Mouse (Mus musculus): ENCODE measurements at regions not wholly inside any gene's neighbourhood (a gene's known extent, or its start where the extent isn't known, plus 50 kb on each side); places are given as distances from the start of the nearest gene placed in this dataset.

- Histone ChIP-seq H3K9me3 (replicated peaks; ENCODE audit: control insufficient read depth, low read length) (no peaks in the 10 kb centered on the region), H3K27me3 (ENCODE audit: control insufficient read depth, insufficient read depth, low read length) (no peaks in the 10 kb centered on the region), H3K4me2 (ENCODE audit: low read depth, low read length) (no peak overlapping the region), H3K4me1 (ENCODE audit: control insufficient read depth, insufficient read depth, low read length) (no peaks in the 10 kb centered on the region), H3K36me3 (ENCODE audit: control insufficient read depth, insufficient read depth, low read length) (no peaks in the 10 kb centered on the region), H3K27ac (ENCODE audit: low read length) (no peak overlapping the region), H3K4me3 (replicated peaks; ENCODE audit: low read length) (no peak overlapping the region), H3K9ac (ENCODE audit: low read length) (no peak overlapping the region)
- no peak for ATAC-seq (ENCODE audit: insufficient read depth, low FRiP score)
- WGBS, result 94% methylated on average over 1 of the region's 1 CpGs
These were observed 133.0 kb upstream of the Plcb4 start for GRCm38 (mm10) chr2:135525779-135526178.

GRCm38 (mm10) chr2:135529619-135530018, 129.2 kb upstream of the Plcb4 start:
- no peaks in the 10 kb centered on the region for H3K9me3 ChIP-seq (replicated peaks; ENCODE audit: control insufficient read depth, low read length)
- H3K36me3 ChIP-seq (ENCODE audit: control insufficient read depth, insufficient read depth, low read length), result no peaks in the 10 kb centered on the region
- no peak overlapping the region for H3K4me2 ChIP-seq (ENCODE audit: low read depth, low read length)
- no peak overlapping the region for H3K9ac ChIP-seq (ENCODE audit: low read length)
- H3K27me3 ChIP-seq (ENCODE audit: control insufficient read depth, insufficient read depth, low read length), result no peaks in the 10 kb centered on the region
- no peak overlapping the region for H3K4me3 ChIP-seq (replicated peaks; ENCODE audit: low read length)
- ATAC-seq (ENCODE audit: insufficient read depth, low FRiP score), result no peak
- 70% methylated on average over 3 of the region's 3 CpGs for WGBS
- no peaks in the 10 kb centered on the region for H3K4me1 ChIP-seq (ENCODE audit: control insufficient read depth, insufficient read depth, low read length)
- H3K27ac ChIP-seq (ENCODE audit: low read length), result no peak overlapping the region

- peak; percentile 76 for ATAC-seq (ENCODE audit: insufficient read depth, low FRiP score)
- WGBS, result 38% methylated on average over 11 of the region's 11 CpGs
- no peaks in the 10 kb centered on the region for H3K9me3 ChIP-seq (replicated peaks; ENCODE audit: control insufficient read depth, low read length)
- H3K4me3 ChIP-seq (replicated peaks; ENCODE audit: low read length), result no peak overlapping the region
- H3K27ac ChIP-seq (ENCODE audit: low read length), result no peak overlapping the region
- no peak overlapping the region for H3K9ac ChIP-seq (ENCODE audit: low read length)
- H3K36me3 ChIP-seq (ENCODE audit: control insufficient read depth, insufficient read depth, low read length), result no peaks in the 10 kb centered on the region
- peaks cover 9% of the 10 kb centered on the region; the same call in 1 of the 2 replicates for H3K4me1 ChIP-seq (ENCODE audit: control insufficient read depth, insufficient read depth, low read length)
- no peaks in the 10 kb centered on the region for H3K27me3 ChIP-seq (ENCODE audit: control insufficient read depth, insufficient read depth, low read length)
- H3K4me2 ChIP-seq (ENCODE audit: low read depth, low read length), result peak overlapping the region; percentile 32
These were observed 122.4 kb upstream of the Plcb4 start for GRCm38 (mm10) chr2:135536303-135536871.

GRCm38 (mm10) chr2:135538022-135538421, 120.8 kb upstream of the Plcb4 start:
- Histone ChIP-seq H3K9ac (ENCODE audit: low read length) (no peak overlapping the region), H3K4me2 (ENCODE audit: low read depth, low read length) (no peak overlapping the region), H3K4me3 (replicated peaks; ENCODE audit: low read length) (no peak overlapping the region), H3K9me3 (replicated peaks; ENCODE audit: control insufficient read depth, low read length) (no peaks in the 10 kb centered on the region), H3K4me1 (ENCODE audit: control insufficient read depth, insufficient read depth, low read length) (peaks cover 9% of the 10 kb centered on the region; the same call in 1 of the 2 replicates), H3K27me3 (ENCODE audit: control insufficient read depth, insufficient read depth, low read length) (no peaks in the 10 kb centered on the region), H3K27ac (ENCODE audit: low read length) (no peak overlapping the region), H3K36me3 (ENCODE audit: control insufficient read depth, insufficient read depth, low read length) (no peaks in the 10 kb centered on the region)
- ATAC-seq (ENCODE audit: insufficient read depth, low FRiP score), result no peak
- WGBS, result 49% methylated on average over 2 of the region's 2 CpGs

GRCm38 (mm10) chr2:135541058-135541457, 117.8 kb upstream of the Plcb4 start:
- Histone ChIP-seq H3K4me3 (replicated peaks; ENCODE audit: low read length) (no peak overlapping the region), H3K9me3 (replicated peaks; ENCODE audit: control insufficient read depth, low read length) (no peaks in the 10 kb centered on the region), H3K36me3 (ENCODE audit: control insufficient read depth, insufficient read depth, low read length) (no peaks in the 10 kb centered on the region), H3K4me2 (ENCODE audit: low read depth, low read length) (no peak overlapping the region), H3K4me1 (ENCODE audit: control insufficient read depth, insufficient read depth, low read length) (peaks cover 9% of the 10 kb centered on the region; the same call in 1 of the 2 replicates), H3K27ac (ENCODE audit: low read length) (no peak overlapping the region), H3K9ac (ENCODE audit: low read length) (no peak overlapping the region), H3K27me3 (ENCODE audit: control insufficient read depth, insufficient read depth, low read length) (no peaks in the 10 kb centered on the region)
- no peak for ATAC-seq (ENCODE audit: insufficient read depth, low FRiP score)
- 72% methylated on average over 2 of the region's 2 CpGs for WGBS

GRCm38 (mm10) chr2:135541930-135542329, 116.9 kb upstream of the Plcb4 start:
- no peaks in the 10 kb centered on the region for H3K9me3 ChIP-seq (replicated peaks; ENCODE audit: control insufficient read depth, low read length)
- H3K4me3 ChIP-seq (replicated peaks; ENCODE audit: low read length), result no peak overlapping the region
- no peak overlapping the region for H3K4me2 ChIP-seq (ENCODE audit: low read depth, low read length)
- ATAC-seq (ENCODE audit: insufficient read depth, low FRiP score), result no peak
- no peaks in the 10 kb centered on the region for H3K27me3 ChIP-seq (ENCODE audit: control insufficient read depth, insufficient read depth, low read length)
- H3K9ac ChIP-seq (ENCODE audit: low read length), result no peak overlapping the region
- no peak overlapping the region for H3K27ac ChIP-seq (ENCODE audit: low read length)
- H3K36me3 ChIP-seq (ENCODE audit: control insufficient read depth, insufficient read depth, low read length), result no peaks in the 10 kb centered on the region
- 0 out of 2 replicates have a peak, but pooled peaks cover 3% of the 10 kb centered on the region for H3K4me1 ChIP-seq (ENCODE audit: control insufficient read depth, insufficient read depth, low read length)

- H3K27ac ChIP-seq (ENCODE audit: low read length), result no peak overlapping the region
- no peak for ATAC-seq (ENCODE audit: insufficient read depth, low FRiP score)
These were observed 113.9 kb upstream of the Plcb4 start for GRCm38 (mm10) chr2:135544882-135545281.

GRCm38 (mm10) chr2:135547966-135548365, 110.8 kb upstream of the Plcb4 start:
- Histone ChIP-seq H3K36me3 (ENCODE audit: control insufficient read depth, insufficient read depth, low read length) (no peaks in the 10 kb centered on the region), H3K27ac (ENCODE audit: low read length) (no peak overlapping the region), H3K27me3 (ENCODE audit: control insufficient read depth, insufficient read depth, low read length) (no peaks in the 10 kb centered on the region), H3K9ac (ENCODE audit: low read length) (no peak overlapping the region), H3K4me2 (ENCODE audit: low read depth, low read length) (no peak overlapping the region), H3K9me3 (replicated peaks; ENCODE audit: control insufficient read depth, low read length) (no peaks in the 10 kb centered on the region), H3K4me1 (ENCODE audit: control insufficient read depth, insufficient read depth, low read length) (no peaks in the 10 kb centered on the region), H3K4me3 (replicated peaks; ENCODE audit: low read length) (no peak overlapping the region)
- no peak for ATAC-seq (ENCODE audit: insufficient read depth, low FRiP score)
- WGBS, result 89% methylated on average over 3 of the region's 3 CpGs

More at GRCm38 (mm10) chr2:135544882-135545281, 113.9 kb upstream of the Plcb4 start:
- H3K4me3 ChIP-seq (replicated peaks; ENCODE audit: low read length), result no peak overlapping the region
- H3K27me3 ChIP-seq (ENCODE audit: control insufficient read depth, insufficient read depth, low read length), result no peaks in the 10 kb centered on the region
- H3K36me3 ChIP-seq (ENCODE audit: control insufficient read depth, insufficient read depth, low read length), result no peaks in the 10 kb centered on the region
- no peaks in the 10 kb centered on the region for H3K4me1 ChIP-seq (ENCODE audit: control insufficient read depth, insufficient read depth, low read length)
- H3K4me2 ChIP-seq (ENCODE audit: low read depth, low read length), result no peak overlapping the region
- H3K9me3 ChIP-seq (replicated peaks; ENCODE audit: control insufficient read depth, low read length), result no peaks in the 10 kb centered on the region
- no peak overlapping the region for H3K9ac ChIP-seq (ENCODE audit: low read length)

GRCm38 (mm10) chr2:135553031-135553430, 105.8 kb upstream of the Plcb4 start:
- H3K9ac ChIP-seq (ENCODE audit: low read length), result no peak overlapping the region
- no peaks in the 10 kb centered on the region for H3K4me1 ChIP-seq (ENCODE audit: control insufficient read depth, insufficient read depth, low read length)
- H3K4me2 ChIP-seq (ENCODE audit: low read depth, low read length), result no peak overlapping the region
- ATAC-seq (ENCODE audit: insufficient read depth, low FRiP score), result no peak
- H3K36me3 ChIP-seq (ENCODE audit: control insufficient read depth, insufficient read depth, low read length), result no peaks in the 10 kb centered on the region
- no peaks in the 10 kb centered on the region for H3K9me3 ChIP-seq (replicated peaks; ENCODE audit: control insufficient read depth, low read length)
- H3K27ac ChIP-seq (ENCODE audit: low read length), result no peak overlapping the region
- H3K27me3 ChIP-seq (ENCODE audit: control insufficient read depth, insufficient read depth, low read length), result no peaks in the 10 kb centered on the region
- H3K4me3 ChIP-seq (replicated peaks; ENCODE audit: low read length), result no peak overlapping the region
- WGBS, result 44% methylated on average over 3 of the region's 3 CpGs

All from stomach, embryonic 16.5 days (tissue).